Mouse (Mus musculus) left cerebral cortex, postnatal 36 days (tissue): ENCODE results near the gene Ccr10. TPM values are rescaled to one million over a fixed set of nuclear protein-coding genes. Genes with fewer than 3 reads are reported as not detected.

Source experiments
- DNase-seq, 2 experiments: peaks; one replicate each; pipeline ENCODE4 v3.0.0; 2021 to 2022; ENCODE audit warnings: low spot score in 2 of 2, mixed read lengths in 1 of 2
- intact Hi-C: fragments of 180-260 bp; cut with DNase I; formaldehyde crosslinking; loops from one replicate; pipeline ENCODE4 v1.15.1; 2025
- total RNA-seq, 2 experiments: library from RNA; stranded (reverse); gene quantifications; 2 replicates each; pipeline ENCODE4 v1.2.3; 2021

The Ccr10 gene
- total RNA-seq, 2 experiments from 2014 or later, result 0.37 TPM; not detected in 1

DNA sequence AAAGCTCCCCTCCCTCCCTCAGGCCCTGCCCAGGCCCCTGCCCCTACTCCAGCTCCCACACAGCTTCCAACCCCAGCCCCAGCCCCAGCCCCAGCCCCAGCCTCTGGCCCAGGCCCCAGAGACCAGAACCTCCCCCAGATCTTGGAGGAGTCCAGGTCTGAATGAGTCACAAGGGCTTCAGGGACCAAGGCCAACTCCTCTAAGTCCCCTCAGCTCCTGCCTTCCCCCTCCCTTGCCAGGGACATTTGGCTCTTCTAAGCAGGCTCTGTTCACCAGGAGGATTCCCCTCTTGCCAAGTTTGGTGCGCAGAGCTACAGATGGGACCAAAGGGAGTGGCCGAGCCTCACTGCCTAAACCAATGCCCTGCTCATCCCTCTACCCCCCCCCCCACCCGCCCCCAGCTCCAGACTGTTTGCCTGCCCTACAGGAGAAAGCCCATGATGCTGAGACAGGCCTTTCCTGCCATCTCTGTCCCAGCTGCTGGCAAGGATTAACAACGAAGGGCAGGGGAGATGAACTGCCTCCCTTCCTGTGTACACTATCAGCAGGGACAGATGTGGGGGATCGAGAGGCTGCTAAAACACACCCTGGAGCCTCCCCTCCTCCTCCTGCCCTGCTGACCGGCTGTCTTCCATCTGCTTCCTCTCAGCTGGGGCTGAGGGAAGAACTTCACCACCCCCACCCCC, 14.4 kb upstream of the Ccr10 start:
- intact Hi-C loops, result no loop called here

DNA sequence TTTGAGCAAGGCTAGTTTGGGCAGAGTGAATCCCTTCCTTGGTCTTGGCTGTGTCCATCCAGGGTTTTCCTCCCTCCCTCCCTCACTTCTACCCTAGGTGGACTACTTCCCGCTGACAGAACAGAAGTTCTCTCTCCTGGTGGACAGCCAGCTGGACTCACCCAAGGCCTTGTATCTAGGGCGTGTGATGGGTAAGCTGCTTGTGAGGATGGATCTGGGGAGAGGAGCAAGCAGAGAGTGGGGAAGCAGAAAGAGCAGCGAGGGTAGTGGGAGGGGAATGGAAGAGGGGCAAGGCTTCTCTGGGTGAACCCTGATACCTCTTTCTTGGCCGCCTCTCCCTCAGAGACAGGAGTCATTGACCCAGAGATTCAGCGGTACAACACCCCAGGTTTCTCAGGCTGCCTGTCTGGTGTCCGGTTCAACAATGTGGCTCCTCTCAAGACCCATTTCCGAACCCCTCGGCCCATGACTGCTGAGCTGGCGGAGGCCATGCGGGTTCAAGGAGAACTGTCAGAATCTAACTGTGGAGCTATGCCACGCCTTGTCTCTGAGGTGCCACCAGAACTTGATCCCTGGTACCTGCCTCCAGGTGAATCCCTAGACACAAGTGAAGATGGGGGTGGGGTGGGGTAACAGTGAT, 13.0 kb upstream of the Ccr10 start:
- intact Hi-C loops, result no loop called here
- DNase-seq, result no peak

More for the DNA sequence above, 14.4 kb upstream of the Ccr10 start:
- peak in 1 of 2 experiments; percentile 53 for DNase-seq

DNA sequence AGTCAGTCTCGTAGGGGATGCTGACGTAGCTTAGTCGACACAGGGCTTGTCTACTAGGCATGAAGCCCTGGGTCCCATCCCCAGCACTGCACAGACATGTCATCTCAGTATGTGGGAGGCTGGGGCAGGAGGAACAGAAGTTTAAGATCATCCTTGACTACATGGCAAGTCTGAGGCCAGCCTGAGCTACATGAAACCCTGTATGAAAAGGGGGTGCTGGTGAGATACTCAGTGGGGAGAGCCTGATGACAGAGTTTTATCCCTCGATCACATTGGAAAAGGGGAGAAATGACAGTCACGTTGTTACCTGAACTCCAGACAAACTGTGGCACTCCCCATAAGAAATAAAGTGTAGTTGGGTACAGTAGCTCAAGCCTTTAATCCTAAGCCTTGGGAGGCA, 12.3 kb upstream of the Ccr10 start:
- intact Hi-C loops, result no loop called here
- no peak for DNase-seq

DNA sequence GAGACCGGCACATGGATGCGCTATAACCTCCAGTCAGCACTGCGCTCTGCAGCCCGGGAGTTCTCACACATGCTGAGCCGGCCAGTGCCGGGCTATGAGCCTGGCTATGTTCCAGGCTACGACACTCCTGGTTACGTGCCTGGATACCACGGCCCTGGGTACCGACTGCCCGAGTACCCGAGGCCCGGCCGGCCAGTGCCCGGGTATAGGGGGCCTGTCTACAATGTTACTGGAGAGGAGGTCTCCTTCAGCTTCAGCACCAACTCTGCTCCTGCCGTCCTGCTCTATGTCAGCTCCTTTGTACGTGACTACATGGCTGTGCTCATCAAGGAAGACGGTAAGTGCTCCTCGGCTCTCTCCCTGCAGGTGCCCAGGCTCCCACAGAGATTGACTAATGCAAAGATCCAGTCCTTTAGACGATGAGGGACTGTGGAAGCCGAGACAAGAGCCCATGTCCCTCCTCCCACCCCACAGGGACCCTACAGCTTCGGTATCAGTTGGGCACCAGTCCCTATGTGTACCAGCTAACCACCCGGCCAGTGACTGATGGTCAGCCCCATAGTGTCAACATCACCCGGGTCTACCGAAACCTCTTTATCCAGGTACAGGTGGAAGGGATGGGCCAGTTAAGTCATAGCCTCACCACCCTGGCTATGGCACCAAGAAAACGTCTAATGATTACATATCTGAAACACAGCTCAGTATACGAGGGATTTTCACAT, 11.4 kb upstream of the Ccr10 start:
- DNase-seq, result no peak
- intact Hi-C loops, result no loop called here

DNA sequence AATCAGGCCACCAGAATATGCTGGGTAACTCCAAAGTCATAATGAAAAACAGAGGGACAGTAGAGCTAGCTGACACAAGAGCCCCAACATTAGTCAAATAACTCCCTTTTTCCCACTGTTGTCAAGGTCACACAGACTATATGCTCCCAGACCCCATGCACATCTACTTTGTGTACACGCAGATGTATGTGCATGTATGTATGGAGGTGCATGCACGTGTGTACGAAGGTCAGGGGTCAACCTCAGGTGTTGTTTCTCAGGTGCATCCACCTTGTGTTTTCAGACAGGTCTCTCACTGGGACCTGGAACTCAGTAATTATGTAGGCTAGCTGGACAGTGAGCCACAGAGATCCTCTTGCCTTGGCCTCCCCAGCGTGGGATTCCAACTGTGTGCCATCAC, 10.2 kb upstream of the Ccr10 start:
- intact Hi-C loops, result no loop called here
- no peak for DNase-seq

DNA sequence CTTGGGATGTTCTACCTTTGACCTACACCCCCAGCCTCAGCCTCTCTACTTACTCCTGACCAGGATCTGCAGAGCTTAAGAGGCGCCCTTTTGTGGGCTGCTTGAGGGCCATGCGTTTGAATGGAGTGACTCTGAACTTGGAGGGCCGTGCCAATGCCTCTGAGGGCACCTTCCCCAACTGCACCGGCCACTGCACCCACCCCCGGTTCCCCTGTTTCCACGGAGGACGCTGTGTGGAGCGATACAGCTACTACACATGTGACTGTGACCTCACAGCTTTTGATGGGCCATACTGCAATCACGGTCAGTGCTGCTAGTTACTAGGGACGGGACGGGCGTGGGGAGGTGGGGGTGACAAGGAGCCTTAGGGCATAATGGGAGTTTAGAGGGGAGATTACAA, 9.7 kb upstream of the Ccr10 start:
- no peak for DNase-seq
- intact Hi-C loops, result no loop called here

DNA sequence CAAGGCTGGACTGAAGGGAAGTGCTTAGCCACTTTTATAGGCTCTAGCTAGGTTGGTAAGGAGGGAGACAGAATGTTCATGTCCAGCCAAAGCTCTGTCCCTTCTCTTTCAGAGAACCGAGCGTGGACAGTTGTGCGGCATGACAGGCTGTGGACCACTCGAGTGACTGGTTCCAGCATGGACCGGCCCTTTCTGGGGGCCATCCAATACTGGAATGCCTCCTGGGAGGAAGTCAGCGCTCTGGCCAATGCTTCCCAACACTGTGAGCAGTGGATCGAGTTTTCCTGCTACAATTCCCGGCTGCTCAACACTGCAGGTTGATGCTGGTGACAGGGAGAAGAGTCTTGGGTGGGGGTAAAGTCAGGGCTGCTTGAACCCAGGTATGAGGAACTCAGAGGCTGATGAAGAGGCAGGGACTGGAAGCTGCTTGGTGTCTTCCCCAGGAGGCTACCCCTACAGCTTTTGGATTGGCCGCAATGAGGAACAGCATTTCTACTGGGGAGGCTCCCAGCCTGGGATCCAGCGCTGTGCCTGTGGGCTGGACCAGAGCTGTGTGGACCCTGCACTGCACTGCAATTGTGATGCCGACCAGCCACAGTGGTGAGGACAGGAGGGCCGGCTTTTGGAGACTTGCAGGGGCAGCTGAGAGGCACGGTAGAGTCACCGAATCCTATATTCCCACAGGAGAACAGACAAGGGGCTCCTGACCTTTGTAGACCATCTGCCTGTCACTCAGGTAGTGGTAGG, 7.7 kb upstream of the Ccr10 start:
- DNase-seq, result no peak
- intact Hi-C loops, result no loop called here

DNA sequence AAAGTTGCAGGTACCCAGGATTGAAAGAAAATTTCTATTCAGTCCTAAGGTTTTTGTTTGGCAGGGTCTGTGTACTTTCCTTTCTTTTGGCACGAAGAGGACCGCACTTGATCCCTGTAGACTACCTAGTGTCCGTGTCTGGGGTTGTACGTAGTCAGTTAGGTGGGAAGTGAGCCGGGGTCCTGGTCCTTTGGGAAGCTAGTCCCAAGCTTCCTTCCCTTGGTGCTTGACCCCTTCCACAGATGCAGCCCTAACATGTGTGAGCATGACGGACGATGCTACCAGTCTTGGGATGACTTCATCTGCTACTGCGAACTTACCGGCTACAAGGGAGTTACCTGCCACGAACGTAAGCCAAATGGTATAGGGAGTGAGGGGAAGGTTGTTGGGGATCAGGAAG, 6.7 kb upstream of the Ccr10 start:
- no peak for DNase-seq
- intact Hi-C loops, result no loop called here

DNA sequence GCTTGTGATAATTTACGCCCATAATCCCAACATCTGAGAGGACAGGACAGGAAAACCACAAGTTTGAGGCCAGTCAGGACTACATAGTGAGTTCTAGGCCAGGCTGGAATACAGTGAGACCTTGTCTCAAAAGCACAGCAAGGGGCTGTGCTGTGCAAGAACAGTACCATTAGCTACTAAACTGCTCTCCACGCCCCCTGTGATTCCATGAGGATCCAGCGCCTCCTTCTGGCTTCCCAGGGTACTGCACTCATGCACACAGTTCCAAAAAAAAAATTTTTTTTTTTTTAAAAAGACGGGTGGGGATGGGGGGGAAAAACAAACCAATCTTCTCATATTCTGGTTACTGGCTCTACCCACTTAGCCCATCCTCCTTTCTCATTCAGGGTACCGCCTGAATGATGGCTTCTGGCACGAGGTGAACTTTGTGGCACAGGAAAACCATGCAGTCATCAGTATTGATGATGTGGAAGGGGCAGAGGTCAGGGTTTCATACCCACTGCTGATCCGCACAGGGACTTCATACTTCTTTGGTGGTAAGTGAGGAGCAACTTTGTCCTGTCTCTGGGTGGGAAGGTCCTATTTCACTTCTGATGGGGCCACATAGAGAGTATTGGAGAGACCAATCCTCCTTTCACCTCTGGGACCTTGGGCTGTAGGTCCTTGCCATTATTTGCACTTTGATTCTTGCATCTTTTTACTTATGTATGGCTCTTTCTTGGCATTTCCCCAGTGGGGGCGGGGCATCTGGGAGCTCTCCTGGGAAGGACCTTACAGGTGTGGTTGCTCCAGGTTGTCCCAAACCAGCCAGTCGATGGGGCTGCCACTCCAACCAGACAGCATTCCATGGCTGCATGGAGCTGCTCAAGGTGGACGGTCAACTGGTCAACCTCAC, 5.8 kb upstream of the Ccr10 start:
- intact Hi-C loops, result no loop called here

DNA sequence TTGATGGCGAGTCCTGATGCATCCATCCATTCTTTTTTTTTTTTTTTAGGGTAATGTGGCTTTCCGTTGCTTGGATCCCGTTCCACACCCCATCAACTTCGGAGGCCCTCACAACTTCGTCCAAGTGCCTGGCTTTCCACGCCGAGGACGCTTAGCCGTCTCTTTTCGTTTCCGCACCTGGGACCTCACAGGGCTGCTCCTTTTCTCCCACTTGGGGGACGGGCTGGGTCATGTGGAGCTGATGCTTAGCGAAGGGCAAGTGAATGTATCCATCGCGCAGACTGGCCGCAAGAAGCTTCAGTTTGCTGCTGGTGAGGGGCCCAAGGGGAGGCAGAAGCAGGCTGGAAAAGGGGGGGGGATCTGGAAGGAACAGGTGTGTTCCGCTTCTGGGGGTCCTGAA, 5.0 kb upstream of the Ccr10 start:
- intact Hi-C loops, result no loop called here
- DNase-seq, result no peak

More for the DNA sequence above, 5.8 kb upstream of the Ccr10 start:
- no peak for DNase-seq

DNA sequence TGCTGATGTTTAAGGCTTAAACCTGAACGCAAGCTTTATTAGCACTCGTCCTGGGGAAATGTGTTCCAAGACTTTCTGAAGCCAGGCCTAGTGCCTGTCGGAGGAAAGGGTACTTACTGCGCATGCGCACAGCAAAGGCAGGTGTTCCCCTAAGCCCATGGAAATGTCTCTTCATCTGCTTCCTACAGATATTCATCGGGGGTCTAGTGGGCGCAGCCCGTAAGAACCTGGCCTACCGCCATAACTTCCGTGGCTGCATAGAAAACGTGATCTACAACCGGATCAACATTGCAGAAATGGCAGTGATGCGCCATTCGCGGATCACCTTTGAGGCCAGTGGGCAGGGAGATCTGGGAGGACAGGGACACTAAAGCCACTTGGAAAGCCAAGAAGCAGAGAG, 4.1 kb upstream of the Ccr10 start:
- intact Hi-C loops, result loop anchor here (10.0 kb wide), 1 partner anchor 195 kb away; no protein-coding TSS in a partner anchor
- no peak for DNase-seq

DNA sequence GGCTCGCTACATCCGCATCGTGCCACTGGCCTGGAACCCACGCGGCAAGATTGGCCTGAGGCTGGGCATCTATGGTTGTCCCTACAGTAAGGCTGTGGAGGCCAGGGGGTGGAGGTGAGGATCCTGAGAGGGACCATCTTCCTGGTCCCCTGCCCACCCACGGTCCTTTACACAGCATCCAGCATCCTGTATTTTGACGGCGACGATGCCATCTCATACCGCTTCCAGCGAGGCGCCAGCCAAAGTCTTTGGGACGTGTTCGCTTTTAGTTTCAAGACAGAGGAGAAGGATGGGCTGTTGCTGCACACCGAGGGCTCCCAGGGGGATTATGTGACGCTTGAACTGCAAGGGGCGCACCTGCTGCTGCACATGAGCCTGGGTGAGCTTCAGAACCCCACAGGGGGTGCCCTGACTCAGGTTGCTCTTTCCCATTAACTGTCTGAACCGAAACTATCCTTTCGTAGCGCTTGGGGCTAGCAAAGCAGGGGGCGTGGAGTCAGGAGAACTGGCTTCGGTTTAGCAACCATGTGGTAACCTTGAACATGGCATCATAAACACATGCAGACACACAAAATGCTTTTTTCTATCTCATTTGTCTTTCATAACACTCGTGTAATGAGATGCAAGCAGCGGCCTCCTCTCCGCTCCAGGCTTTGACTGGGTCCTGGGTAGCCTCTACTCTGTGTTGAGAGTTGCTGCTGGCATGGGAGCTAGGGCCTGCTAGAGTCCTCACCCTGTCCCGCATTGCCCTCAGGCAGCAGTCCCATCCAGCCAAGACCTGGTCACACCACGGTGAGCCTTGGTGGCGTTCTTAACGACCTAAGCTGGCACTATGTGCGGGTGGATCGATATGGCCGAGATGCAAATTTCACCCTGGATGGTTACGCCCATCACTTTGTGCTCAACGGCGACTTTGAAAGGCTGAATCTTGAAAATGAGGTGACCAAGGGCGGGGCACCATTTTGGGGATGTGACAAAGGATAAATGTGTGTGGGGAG, 3.1 kb upstream of the Ccr10 start:
- intact Hi-C loops, result loop anchor here (10.0 kb wide), 1 partner anchor 194 kb away; no protein-coding TSS in a partner anchor
- DNase-seq, result no peak

DNA sequence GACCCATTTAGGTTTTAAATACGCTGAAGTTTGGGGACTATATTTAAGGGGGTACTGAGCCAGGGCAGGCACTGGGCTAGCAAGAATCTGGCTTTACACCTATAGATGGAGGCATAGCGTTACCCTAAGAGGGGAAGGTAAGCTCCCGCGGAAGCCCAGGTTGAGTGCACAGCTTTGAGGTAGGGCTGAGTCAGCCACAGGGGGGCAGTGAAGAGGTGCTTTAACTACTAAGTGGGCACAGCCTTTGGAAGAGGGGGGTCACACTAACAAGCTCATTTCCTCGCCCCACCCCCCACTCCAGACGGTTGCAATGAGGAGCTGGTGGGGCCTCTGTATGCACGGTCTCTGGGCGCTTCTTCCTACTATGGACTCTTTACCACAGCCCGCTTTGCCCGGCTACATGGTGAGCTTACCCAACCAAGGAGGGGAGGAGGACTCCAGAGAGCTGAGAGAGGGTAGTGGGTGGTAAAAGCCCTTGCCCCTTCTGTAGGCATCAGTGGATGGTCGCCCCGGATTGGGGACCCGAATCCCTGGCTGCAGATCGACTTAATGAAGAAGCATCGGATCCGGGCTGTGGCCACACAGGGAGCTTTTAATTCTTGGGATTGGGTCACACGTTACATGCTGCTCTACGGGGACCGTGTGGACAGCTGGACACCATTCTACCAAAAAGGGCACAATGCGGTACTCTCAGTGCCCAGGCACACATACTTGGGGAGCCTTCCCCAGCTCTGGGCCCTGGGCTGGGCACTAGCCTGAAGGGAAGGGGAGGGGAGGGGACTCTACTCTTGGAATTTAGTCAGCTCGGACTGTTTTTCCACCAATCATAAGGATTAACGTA, 1.9 kb upstream of the Ccr10 start:
- intact Hi-C loops, result loop anchor here (2.0 to 10.0 kb wide), 2 partner anchors 82 to 192 kb away; partner anchors contain the start of gene Psmc3ip
- peak; percentile 68 to 71 for DNase-seq

DNA sequence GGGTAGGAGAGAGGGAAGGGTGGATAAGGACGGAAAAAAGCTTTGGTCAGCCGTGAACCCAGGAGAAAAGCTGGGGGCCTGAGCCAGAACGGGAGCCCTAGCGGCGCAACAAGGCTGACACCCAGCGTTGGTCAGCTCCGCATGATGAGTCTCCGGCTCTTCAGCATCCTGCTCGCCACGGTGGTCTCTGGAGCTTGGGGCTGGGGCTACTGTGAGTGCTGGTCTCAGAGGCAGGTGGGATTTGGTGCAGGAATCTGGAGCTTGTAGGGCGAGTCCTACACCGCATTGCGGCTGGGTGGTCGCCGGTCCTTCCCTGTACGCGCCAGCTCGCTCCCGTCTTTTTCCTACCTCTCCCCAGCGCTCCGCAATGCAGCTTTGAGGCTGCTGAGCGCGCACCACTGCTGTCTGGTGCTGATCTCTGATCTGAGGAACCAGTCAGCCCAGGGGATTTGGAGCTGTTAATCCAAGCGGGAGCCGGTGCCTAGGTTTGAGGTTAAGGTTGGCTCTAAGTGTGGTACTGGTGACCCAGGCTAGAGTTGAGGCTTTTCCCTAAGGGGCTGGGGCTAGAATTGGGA, 961 bp upstream of the Ccr10 start:
- DNase-seq, result peak; percentile 64 to 72
- intact Hi-C loops, result loop anchor here (2.0 to 10.0 kb wide), 2 partner anchors 81 to 191 kb away; partner anchors contain the start of gene Psmc3ip

DNA sequence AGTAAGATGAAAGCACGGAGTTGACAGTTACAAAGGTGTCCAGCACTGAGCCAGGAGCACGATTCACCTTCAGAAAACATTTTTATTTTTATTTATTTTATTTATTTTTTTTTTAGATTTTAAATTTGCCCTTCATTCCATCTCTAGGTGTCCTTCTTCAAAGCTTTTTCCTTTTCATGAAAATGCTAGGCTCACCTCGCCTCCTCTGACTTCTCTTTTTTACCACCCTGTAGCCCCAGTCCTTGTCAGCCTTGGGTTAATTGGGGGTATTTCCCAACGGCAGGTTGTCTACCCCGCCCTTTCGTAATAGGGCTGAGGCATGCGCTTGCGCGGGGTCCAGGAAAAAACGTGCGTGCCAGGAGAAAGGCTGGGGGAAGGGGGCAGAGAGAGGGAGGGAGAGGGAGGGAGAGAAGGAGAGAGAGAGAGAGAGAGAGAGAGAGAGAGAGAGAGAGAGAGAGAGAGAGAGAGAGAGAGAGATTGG, 433 bp upstream of the Ccr10 start:
- peak; percentile 61 to 70 for DNase-seq
- intact Hi-C loops, result loop anchor here (2.0 to 10.0 kb wide), 2 partner anchors 81 to 191 kb away; partner anchors contain the start of gene Psmc3ip

DNA sequence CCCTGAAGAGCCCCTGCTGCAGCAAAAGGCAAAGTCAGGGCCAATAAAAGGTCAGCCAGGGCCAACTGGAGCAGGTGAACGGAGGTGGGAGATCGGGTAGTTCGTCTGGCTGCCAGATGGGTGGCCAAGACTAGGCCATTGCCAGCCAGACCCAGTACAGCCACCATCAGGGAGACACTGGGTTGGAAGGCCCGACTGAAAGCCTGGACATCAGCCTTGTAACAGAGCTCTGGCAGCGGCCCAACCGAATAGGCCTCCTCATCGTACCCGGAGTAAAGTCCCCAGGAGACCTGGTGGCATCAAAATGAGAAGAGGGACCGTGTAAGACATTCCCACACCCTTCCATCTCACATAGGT, 876 bp downstream of the Ccr10 start:
- no peak for DNase-seq
- intact Hi-C loops, result loop anchor here (10.0 kb wide), 1 partner anchor 190 kb away; no protein-coding TSS in a partner anchor
